Mouse (Mus musculus) layer of hippocampus, postnatal 10 days (tissue): ENCODE results near the gene 2410137M14Rik. TPM values are rescaled to one million over a fixed set of nuclear protein-coding genes. Genes with fewer than 3 reads are reported as not detected.

ENCODE experiments used
- DNase-seq, 2 experiments: peaks; one replicate each; pipeline ENCODE4 v3.0.0; 2021; ENCODE audit warnings: low spot score in 2 of 2
- total RNA-seq, 2 experiments: library from RNA; stranded (reverse); gene quantifications; 2 replicates each; pipeline ENCODE4 v1.2.3; 2021

The 2410137M14Rik gene
- total RNA-seq, 2 experiments from 2014 or later: 0.53 to 0.83 TPM

DNA sequence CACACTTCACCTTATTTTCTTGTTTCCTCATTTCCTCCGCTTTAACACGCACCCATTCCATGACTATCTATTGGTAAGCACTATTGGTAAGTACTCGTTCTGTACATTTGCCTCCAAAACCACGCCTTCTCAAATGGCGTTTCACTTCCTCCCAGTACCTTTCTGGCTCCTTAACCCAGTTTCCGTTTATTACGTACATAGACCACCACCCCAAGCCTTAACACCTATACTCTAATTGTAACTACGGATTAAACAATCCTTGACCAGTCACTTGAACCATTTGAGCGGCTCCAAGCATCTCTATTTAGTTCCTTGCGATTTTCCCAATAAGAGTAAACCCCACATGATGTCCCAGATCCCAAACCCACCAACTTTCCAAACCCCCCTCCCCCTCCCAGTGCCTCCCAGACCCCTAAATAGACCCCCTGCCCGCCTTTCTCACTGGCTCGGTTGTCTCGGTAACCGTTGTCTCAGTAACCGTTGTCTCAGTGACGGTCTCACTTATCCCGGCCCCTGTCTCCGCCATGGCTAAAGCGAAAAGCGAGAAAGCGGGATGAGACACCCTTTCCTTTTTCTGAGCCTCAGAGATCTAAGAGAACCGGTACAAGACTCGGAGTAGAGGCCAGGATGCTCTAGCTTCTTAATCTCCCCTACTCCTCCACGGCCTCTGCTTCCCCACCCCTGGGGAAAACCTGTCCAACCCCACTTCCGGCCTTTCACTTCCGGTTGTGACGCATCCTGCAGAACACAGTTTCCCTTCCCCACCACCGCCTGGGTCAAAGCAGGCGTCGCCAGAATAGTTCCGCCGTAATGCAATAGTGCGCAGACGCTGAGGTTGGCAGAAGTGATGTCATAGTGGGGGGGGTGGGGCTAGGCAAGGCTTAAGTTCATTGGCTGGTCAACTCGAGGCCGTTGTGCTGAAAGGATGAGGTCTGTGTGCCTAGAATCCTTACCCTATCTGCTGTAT is 29.8 kb downstream of the 2410137M14Rik start, which contains the start of gene Ppp1r11:
TSS of gene Ppp1r11 (minus strand) at position 761 of the 967 bp plus-strand sequence.
- peak; percentile 93 to 94 for DNase-seq

DNA sequence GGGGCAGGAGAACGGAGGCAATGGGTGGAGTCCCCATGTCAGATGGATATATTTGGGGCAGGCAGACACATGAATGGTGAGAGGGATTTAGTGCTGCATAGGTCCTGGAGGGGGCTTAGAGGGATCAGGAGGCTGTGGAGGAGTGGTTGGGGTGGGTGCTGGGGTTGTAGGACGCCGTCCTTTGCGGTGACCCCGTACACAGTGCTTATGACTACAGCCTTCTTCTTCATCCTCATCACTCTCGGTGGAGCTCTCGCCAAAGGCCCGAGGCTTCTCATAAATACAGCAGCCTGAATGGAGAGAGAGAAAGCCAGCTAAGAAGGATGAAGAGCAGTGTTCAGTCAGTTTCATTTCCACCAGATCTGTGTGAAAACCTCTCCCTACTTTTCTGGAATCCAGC is 31.8 kb downstream of the 2410137M14Rik start:
- DNase-seq: no peak

DNA sequence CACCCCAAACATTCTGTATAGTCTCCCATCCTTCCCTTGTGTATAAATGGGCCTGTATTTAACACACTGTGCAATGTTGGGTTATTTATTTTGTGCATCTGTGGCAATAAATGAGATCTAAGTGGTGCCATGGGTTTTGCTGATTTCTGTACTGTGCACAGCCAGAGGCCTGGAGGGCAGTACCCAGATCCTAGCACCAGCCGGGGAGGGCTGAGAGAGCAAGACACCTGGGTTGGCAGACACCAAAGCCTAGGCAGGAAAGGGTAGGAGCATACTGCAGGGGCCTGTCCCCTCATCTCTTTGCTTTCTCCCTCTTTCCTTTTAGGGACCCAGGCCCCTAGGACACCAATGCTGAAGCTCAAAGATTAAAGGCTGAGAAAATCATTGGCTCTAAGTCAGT is 32.8 kb downstream of the 2410137M14Rik start:
- no peak for DNase-seq

DNA sequence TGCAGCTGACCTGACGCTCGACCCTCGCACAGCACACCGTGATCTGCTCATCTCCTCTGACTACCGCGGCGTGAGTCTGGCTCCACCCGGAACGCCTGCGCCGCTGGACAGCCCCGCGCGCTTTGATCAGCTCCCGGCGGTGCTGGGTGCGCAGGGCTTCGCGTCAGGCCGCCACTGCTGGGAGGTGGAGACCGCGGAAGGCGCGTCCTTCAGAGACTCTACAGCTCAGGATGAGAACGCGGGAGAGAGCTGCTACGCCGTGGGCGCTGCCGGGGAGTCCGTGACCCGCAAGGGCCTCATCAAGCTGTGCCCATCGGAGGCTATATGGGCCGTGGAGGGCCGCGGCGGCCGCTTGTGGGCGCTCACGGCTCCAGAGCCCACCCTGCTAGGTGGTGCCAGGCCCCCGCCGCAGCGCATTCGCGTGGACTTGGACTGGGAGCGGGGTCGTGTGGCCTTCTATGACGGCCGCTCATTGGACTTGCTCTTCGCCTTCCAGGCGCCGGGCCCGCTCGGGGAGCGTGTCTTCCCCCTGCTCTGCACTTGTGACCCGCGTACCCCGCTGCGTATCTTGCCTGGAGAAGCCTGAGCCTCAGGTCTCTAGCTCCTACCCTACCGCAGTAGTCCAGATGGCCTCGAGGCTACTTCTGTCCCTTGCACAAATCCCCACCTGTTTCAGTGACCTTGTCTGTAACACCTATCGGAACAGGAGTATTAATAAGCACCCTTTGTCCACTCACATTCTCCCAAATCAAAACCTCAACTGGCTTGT is 33.8 kb downstream of the 2410137M14Rik start:
- peak; percentile 59 to 74 for DNase-seq

DNA sequence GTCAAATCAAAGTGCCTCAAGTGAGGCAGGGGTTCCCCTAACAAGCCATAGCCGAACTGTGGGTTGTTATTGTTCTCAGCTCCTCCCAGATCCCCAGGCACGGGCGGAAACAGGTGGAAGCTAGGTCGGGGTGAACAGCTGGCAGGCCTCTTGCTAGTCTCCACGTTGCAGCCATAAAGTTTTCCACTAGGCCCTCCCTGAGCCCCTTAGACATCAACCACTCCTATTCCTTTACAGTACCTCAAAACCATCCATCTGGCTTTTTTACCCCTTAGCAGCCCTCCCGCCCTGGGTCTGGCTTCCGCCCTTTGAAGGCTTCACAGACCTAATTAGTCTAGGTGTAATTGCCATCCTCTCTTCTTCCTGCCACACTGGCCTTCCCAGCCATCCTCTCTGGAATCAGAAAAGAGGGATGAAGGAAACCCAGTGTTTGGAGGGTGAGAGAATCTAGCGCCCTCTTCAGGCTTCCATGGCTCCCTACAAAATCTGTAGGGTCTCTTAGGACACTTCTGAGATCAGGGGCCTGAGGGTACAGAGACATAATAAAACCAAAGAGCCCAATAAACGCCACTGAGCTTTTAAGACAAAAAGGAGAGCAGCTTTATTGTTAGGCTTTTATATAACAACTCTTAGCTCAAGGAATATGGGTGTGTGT is 36.8 kb downstream of the 2410137M14Rik start:
- DNase-seq: no peak

DNA sequence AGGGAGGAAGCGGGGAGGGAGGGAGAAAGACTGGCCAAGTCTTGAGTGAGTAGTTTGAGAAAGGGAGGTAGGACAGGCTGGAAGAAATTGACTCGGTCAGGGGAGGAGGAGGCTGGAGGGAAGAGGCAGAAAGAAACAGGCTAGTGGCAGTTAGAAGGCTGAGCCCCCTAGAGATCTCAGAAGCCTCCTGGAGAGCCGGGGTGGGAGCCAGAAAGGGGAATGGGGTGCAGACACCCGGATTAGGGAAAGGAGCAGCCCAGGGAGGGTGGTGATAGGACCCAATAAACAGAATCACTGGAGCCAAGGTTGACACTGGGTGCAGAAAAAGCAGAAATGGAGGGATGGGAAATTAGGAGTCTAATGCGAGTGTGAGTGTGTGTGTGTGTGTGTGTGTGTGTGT is 37.3 kb downstream of the 2410137M14Rik start:
- DNase-seq: no peak

DNA sequence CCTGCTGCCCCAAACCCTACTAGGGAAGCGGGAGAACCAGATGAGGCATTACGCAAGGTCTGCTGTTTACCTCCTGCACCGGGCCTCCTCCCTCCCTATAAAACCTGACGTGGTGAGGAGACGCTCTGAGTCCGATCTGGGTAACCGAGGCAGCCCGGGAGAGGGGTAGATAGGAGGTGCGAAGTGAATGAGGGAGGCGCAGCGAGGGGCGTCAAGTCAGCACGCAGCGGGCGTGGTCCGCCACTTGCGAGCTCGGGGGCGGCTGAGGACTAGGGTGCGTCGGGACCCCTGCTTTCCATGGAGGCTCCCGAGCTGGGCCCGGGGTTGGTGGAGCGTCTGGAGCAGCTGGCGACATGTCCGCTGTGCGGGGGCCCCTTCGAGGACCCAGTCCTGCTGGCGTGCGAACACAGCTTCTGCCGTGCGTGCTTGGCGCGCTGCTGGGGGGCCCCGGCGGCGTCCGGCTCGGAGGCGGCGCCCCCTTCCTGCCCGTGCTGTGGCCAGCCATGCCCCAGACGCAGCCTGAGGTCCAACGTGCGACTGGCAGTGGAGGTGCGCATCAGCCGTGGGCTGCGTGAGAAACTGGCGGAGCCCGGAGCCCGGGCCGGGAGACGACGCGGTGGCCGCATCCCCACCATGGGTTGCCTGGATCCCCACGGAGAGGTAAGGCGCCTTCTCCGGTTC is 38.1 kb downstream of the 2410137M14Rik start, which contains the start of gene Rnf39:
TSS of gene Rnf39 (plus strand) at position 128 of the 681 bp plus-strand sequence.
- no peak for DNase-seq

DNA sequence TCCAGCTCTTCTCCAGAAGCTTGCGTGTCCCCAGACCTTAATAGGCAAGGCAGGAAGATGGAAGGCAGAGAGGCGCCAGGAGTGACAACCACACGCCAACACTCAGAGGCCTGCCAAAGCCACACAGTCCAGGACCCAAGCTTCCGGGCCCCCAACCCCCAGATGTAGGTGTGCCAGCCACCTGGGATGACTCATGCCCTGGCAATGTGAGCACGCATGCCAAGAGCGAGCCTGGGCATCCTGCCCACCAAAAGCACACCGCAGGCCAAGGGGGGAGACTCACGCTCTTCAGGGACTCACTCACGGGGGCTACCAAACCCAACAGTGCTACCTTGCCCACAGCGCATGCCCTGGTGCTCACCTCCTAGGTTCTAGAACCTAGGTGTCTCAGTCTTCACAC is 38.6 kb downstream of the 2410137M14Rik start:
- peak in 1 of 2 experiments; percentile 52 for DNase-seq

DNA sequence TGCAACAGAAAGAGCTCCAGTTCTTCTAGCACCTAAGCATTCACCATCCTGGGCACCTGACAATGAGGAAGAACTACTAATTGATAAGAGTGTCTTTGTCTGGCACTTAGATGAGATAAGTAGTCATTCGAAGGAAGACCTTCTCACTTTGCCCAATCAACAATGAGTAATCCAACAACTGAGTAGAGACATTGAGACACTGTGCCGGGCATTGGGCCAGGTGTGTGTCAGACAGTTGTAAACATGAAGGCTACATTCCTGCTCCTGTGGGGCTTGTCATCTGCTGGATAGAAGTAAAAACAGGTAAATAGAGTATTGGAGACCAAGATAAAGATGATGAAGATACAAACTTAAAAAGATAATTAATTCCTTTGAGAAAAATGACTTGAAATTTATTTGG is 43.0 kb downstream of the 2410137M14Rik start:
- DNase-seq: no peak

DNA sequence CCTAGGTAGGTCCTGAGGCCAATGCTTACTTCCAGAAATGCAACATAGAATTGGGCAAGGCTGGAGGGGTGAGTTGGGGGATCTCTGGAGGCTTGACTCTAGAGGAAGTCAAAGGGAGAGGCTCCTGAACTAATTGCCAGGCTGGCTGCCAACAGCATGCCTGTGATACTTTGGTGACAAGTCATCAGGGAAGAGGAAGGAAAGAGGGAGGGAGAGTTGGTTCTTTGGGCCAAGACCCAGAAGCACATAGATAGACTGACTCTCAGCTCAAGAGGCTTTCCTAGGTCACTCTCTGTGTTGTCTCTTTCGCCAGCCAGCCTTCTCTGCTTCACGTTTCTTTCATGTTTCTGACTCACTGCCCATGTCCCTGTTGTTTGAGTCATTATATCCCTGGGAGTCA is 49.2 kb downstream of the 2410137M14Rik start:
- no peak for DNase-seq

DNA sequence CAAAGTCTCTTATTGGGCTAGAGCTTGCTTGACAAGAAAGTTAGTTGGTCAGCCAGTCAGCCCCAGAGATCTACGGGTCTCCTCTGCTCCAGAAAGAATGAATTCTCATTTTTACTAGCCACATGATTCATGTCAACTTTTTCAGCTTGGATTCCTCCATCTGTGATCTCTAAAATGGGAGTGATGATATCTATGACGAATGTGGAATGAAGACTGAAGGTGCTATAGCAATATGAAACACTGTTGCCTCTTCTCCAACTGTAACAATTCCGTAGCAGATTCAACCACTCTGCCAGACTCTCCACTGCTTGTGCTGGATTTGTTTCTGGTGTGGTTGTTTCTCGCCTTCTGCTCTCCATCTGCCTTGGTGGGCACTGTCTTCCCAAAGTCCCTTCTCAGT is 49.9 kb downstream of the 2410137M14Rik start:
- DNase-seq: no peak

DNA sequence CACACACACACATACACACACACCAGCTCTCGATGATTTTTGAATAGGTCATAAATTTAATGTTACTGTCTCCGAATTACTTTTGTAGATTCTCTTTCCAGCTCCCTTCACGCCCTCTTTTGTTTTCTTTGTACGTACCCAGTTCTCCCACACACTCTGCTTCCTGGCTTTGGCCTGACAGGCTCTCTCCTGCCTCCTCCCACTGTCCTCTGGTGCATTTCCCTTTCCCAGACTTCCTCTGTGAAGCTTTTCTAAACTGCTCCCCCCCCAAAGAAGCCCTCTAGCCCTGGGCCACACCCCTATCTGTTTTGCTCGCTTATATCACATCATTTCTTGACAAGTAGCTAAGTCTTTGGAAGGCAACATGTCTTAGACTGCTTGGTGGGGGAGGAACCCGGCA is 50.8 kb downstream of the 2410137M14Rik start:
- DNase-seq: no peak

DNA sequence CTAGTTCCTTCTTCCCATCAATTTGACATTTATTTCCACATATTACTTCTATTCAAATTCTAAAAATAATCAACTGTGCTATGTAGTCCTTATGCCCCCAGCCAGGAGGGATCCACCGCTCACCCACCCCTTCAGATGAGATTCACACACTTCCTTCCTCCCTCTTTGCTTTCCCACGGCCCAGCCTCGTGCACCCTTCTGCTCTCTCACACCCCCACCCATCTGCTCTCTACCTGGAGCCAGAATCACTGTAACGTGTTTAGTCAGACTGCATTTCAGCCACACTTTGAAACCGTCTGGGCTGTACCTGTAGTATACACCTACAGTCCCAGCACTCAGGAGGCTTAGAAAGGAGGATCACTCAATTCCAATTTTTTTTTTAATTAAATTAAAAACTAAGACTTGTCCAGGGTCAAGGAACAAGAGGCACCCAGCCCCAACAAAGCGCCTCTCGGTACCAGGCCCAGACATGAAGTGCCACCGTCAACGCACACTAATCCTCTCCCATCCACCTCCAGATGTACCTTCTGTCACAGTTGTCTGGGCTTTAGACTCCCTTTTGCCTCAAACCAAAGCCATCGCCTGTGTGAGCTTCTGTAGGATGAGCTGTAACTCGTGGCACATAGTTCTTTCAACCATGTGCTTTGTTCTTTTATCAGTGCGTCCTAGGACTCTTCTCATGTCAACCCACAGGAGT is 51.7 kb downstream of the 2410137M14Rik start:
- no peak for DNase-seq

Other genes with a start within 250 kb of the 2410137M14Rik start
- gene H2-M10.5, start 208.3 kb downstream of the 2410137M14Rik start, total RNA-seq: not detected
- not detected for gene H2-M10.6, start 169.1 kb downstream of the 2410137M14Rik start, total RNA-seq
- gene Trim26, start 144.1 kb downstream of the 2410137M14Rik start, total RNA-seq: 10 to 100 TPM; 22.7 to 28.8 TPM
- not detected for gene Trim15, start 114.0 kb downstream of the 2410137M14Rik start, total RNA-seq
- under 1 TPM in 1 of 2 experiments, not detected in 1; 0.16 TPM for gene Trim10, start 111.7 kb downstream of the 2410137M14Rik start, total RNA-seq
- not detected for gene Trim40, start 91.1 kb downstream of the 2410137M14Rik start, total RNA-seq
- gene Trim31, start 83.1 kb downstream of the 2410137M14Rik start, total RNA-seq: not detected
- gene Rnf39, start 38.3 kb downstream of the 2410137M14Rik start, total RNA-seq: 1 to 10 TPM; 4.9 to 5.4 TPM
- 100 to 1,000 TPM in 1 of 2 experiments, 10 to 100 TPM in 1; 88.2 to 100 TPM for gene Ppp1r11, start 29.5 kb downstream of the 2410137M14Rik start, total RNA-seq
- gene Znrd1, start 22.7 kb downstream of the 2410137M14Rik start, total RNA-seq: 10 to 100 TPM; 30.2 to 30.3 TPM
- 1 to 10 TPM; 4.8 to 5.3 TPM for gene Znrd1as, start 22.6 kb downstream of the 2410137M14Rik start, total RNA-seq
- gene H2-M5, start 8.3 kb upstream of the 2410137M14Rik start, total RNA-seq: 1 to 10 TPM; 3.2 to 3.7 TPM
- 10 to 100 TPM; 73.3 to 83.7 TPM for gene Zfp57, start 19.9 kb upstream of the 2410137M14Rik start, total RNA-seq
- 1 to 10 TPM; 3.2 to 4.3 TPM for gene Mog, start 42.2 kb upstream of the 2410137M14Rik start, total RNA-seq
- gene Gabbr1, start 64.7 kb upstream of the 2410137M14Rik start, total RNA-seq: 100 to 1,000 TPM; 594 to 649 TPM
- gene Olfr90, start 107.3 kb upstream of the 2410137M14Rik start, total RNA-seq: not detected
- gene Olfr91, start 117.0 kb upstream of the 2410137M14Rik start, total RNA-seq: not detected
- not detected for gene Olfr92, start 138.9 kb upstream of the 2410137M14Rik start, total RNA-seq
- not detected for gene Olfr93, start 180.3 kb upstream of the 2410137M14Rik start, total RNA-seq
- gene Ubd, start 212.7 kb upstream of the 2410137M14Rik start, total RNA-seq: not detected
- gene Olfr94, start 219.8 kb upstream of the 2410137M14Rik start, total RNA-seq: not detected
- gene Olfr95, start 231.9 kb upstream of the 2410137M14Rik start, total RNA-seq: not detected
- gene Olfr96, start 238.9 kb upstream of the 2410137M14Rik start, total RNA-seq: not detected